Mouse (Mus musculus): Measurements from ENCODE around the gene Naaladl2. TPM values are rescaled to one million over a fixed set of nuclear protein-coding genes. Genes with fewer than 3 reads are reported as not detected.

Gene Naaladl2
- total RNA-seq, 1 experiment, result under 0.01 TPM

DNA sequence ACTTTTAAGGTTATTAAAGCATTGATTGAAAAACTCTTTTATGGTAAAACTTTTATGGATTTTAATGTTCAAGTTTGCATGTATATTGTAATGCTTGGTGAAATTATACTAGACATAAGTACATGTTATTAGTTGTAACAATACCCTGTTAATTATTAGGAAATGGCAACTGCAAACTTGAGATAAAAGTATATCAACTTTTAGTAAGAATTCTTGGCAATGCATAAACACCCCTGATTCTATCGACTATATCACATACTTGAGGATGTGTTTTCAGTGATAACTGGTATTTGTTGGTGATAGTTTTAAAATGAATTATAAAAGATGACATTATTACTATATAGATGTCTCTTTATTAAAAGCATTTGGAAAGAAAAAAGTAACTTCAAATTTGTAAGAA lies 1017.9 kb downstream of the Naaladl2 start:
- no peak for DNase-seq (ENCODE audit: low read depth, low spot score)
- no peak for TF ChIP-seq MAFK (IDR thresholded peaks at IDR 0.05; ENCODE audit: insufficient read depth, low read depth, low read length)
- TF ChIP-seq CHD2 (IDR thresholded peaks at IDR 0.05; ENCODE audit: low read depth, low read length), result no peak
- TF ChIP-seq ZC3H11A (IDR thresholded peaks at IDR 0.05; ENCODE audit: borderline replicate concordance, low read depth, low read length), result no peak
- TF ChIP-seq HCFC1 (IDR thresholded peaks at IDR 0.05; ENCODE audit: borderline replicate concordance, insufficient read depth, low read length), result no peak
- no peak for TF ChIP-seq ZNF384 (IDR thresholded peaks at IDR 0.05; ENCODE audit: low read depth, low read length)
- no peaks in the 10 kb centered on the region for H3K36me3 ChIP-seq (ENCODE audit: control insufficient read depth, insufficient read depth, low read length, poor library complexity, severe bottlenecking)
- H3K9me3 ChIP-seq (ENCODE audit: control insufficient read depth, insufficient read depth, low read depth, low read length), result no peaks in the 10 kb centered on the region
- H3K9ac ChIP-seq (ENCODE audit: insufficient read depth, low read depth, low read length, poor library complexity, severe bottlenecking), result no peak overlapping the region
- in situ Hi-C loops (cut with MboI; ENCODE audit: low sequenced_read_pairs in 2 of 2, unreplicated experiment in 2 of 2), result no loop called here
- no peaks in the 10 kb centered on the region for H3K4me1 ChIP-seq (ENCODE audit: control insufficient read depth in 2 of 2, insufficient read depth in 2 of 2, low read length in 2 of 2, poor library complexity in 1 of 2)
- no peak overlapping the region for H3K4me3 ChIP-seq (ENCODE audit: insufficient read depth in 1 of 2, low read depth in 1 of 2, low read length in 2 of 2, poor library complexity in 1 of 2, severe bottlenecking in 1 of 2)
- no peak overlapping the region for H3K27ac ChIP-seq (ENCODE audit: insufficient read depth, low read depth, low read length, poor library complexity, severe bottlenecking)

DNA sequence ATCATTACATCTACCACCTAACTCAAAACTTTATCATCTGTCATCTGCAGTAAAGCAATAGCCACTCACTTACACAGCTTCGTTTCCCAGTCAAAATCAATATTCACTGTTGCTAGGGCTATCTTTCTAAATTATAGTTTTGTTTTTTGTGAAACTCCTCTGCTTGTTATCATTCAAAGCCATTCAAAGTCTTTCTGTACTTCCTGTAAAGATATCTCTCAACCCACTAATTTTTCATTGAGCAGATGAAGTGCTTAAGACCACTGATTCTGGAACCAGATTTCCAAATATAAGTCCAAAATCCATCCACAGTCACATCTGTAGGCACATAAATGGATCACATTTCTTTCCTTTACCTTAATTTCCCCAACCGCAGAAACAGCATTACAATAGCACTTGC lies 1020.0 kb downstream of the Naaladl2 start:
- Histone ChIP-seq H3K4me3 (ENCODE audit: insufficient read depth in 1 of 2, low read depth in 1 of 2, low read length in 2 of 2, poor library complexity in 1 of 2, severe bottlenecking in 1 of 2) (no peak overlapping the region), H3K9me3 (ENCODE audit: control insufficient read depth, insufficient read depth, low read depth, low read length) (no peaks in the 10 kb centered on the region), H3K27ac (ENCODE audit: insufficient read depth, low read depth, low read length, poor library complexity, severe bottlenecking) (no peak overlapping the region), H3K4me1 (ENCODE audit: control insufficient read depth in 2 of 2, insufficient read depth in 2 of 2, low read length in 2 of 2, poor library complexity in 1 of 2) (no peaks in the 10 kb centered on the region), H3K9ac (ENCODE audit: insufficient read depth, low read depth, low read length, poor library complexity, severe bottlenecking) (no peak overlapping the region), H3K36me3 (ENCODE audit: control insufficient read depth, insufficient read depth, low read length, poor library complexity, severe bottlenecking) (no peaks in the 10 kb centered on the region)
- no peak for TF ChIP-seq ZNF384 (IDR thresholded peaks at IDR 0.05; ENCODE audit: low read depth, low read length)
- TF ChIP-seq HCFC1 (IDR thresholded peaks at IDR 0.05; ENCODE audit: borderline replicate concordance, insufficient read depth, low read length), result no peak
- TF ChIP-seq ZC3H11A (IDR thresholded peaks at IDR 0.05; ENCODE audit: borderline replicate concordance, low read depth, low read length), result no peak
- no peak for TF ChIP-seq CHD2 (IDR thresholded peaks at IDR 0.05; ENCODE audit: low read depth, low read length)
- TF ChIP-seq MAFK (IDR thresholded peaks at IDR 0.05; ENCODE audit: insufficient read depth, low read depth, low read length), result no peak
- DNase-seq (ENCODE audit: low read depth, low spot score), result no peak
- in situ Hi-C loops (cut with MboI; ENCODE audit: low sequenced_read_pairs in 2 of 2, unreplicated experiment in 2 of 2), result no loop called here

DNA sequence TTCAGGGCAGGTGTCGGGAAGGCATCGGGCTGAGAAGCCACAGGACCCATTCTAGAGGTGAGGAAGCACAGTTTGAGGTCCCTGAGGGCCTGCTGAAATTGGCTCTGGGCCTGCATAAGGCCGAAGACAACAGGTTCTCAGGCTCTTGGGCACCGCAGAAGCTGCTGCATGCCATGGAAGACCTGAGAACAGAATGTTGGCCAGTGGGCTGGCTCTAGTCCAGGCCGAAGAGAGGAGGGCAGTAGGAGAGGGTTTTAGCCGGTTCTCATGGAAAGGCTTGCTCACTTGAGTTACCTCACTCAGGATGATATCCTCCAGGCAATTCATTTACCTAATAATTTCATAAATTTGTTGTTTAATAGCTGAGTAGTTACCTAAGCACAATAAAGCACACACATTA lies 1025.9 kb downstream of the Naaladl2 start:
- TF ChIP-seq MAFK (IDR thresholded peaks at IDR 0.05; ENCODE audit: insufficient read depth, low read depth, low read length) (no peak), CHD2 (IDR thresholded peaks at IDR 0.05; ENCODE audit: low read depth, low read length) (no peak), HCFC1 (IDR thresholded peaks at IDR 0.05; ENCODE audit: borderline replicate concordance, insufficient read depth, low read length) (no peak), ZC3H11A (IDR thresholded peaks at IDR 0.05; ENCODE audit: borderline replicate concordance, low read depth, low read length) (no peak), ZNF384 (IDR thresholded peaks at IDR 0.05; ENCODE audit: low read depth, low read length) (no peak)
- Histone ChIP-seq H3K27ac (ENCODE audit: insufficient read depth, low read depth, low read length, poor library complexity, severe bottlenecking) (no peak overlapping the region), H3K4me1 (ENCODE audit: control insufficient read depth in 2 of 2, insufficient read depth in 2 of 2, low read length in 2 of 2, poor library complexity in 1 of 2) (no peaks in the 10 kb centered on the region), H3K36me3 (ENCODE audit: control insufficient read depth, insufficient read depth, low read length, poor library complexity, severe bottlenecking) (no peaks in the 10 kb centered on the region), H3K9me3 (ENCODE audit: control insufficient read depth, insufficient read depth, low read depth, low read length) (no peaks in the 10 kb centered on the region), H3K4me3 (ENCODE audit: insufficient read depth in 1 of 2, low read depth in 1 of 2, low read length in 2 of 2, poor library complexity in 1 of 2, severe bottlenecking in 1 of 2) (no peak overlapping the region), H3K9ac (ENCODE audit: insufficient read depth, low read depth, low read length, poor library complexity, severe bottlenecking) (no peak overlapping the region)
- DNase-seq (ENCODE audit: low read depth, low spot score), result no peak
- in situ Hi-C loops (cut with MboI; ENCODE audit: low sequenced_read_pairs in 2 of 2, unreplicated experiment in 2 of 2), result no loop called here

DNA sequence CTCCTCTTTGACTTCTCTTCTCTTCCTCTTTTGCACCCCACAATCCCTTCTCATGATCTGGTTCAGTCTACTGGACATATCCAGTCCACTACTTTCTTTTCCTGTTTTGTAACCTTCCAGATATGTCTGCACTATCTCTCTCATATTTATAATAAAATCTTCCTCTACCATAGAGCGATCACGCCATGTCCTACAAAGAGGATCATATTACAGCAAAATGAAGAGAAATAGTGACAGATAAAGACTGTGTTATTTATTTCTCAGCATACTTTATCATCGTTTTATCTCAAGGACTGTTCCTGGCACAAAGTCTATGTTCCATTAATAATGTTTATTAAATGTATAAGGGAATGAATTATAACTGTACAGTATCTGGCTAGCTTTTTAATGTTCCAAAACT lies 1029.2 kb downstream of the Naaladl2 start:
- Histone ChIP-seq H3K4me3 (ENCODE audit: insufficient read depth in 1 of 2, low read depth in 1 of 2, low read length in 2 of 2, poor library complexity in 1 of 2, severe bottlenecking in 1 of 2) (no peak overlapping the region), H3K9me3 (ENCODE audit: control insufficient read depth, insufficient read depth, low read depth, low read length) (no peaks in the 10 kb centered on the region), H3K27ac (ENCODE audit: insufficient read depth, low read depth, low read length, poor library complexity, severe bottlenecking) (no peak overlapping the region), H3K9ac (ENCODE audit: insufficient read depth, low read depth, low read length, poor library complexity, severe bottlenecking) (no peak overlapping the region), H3K4me1 (ENCODE audit: control insufficient read depth in 2 of 2, insufficient read depth in 2 of 2, low read length in 2 of 2, poor library complexity in 1 of 2) (no peaks in the 10 kb centered on the region), H3K36me3 (ENCODE audit: control insufficient read depth, insufficient read depth, low read length, poor library complexity, severe bottlenecking) (no peaks in the 10 kb centered on the region)
- TF ChIP-seq ZC3H11A (IDR thresholded peaks at IDR 0.05; ENCODE audit: borderline replicate concordance, low read depth, low read length), result no peak
- no peak for TF ChIP-seq HCFC1 (IDR thresholded peaks at IDR 0.05; ENCODE audit: borderline replicate concordance, insufficient read depth, low read length)
- TF ChIP-seq CHD2 (IDR thresholded peaks at IDR 0.05; ENCODE audit: low read depth, low read length), result no peak
- no peak for TF ChIP-seq MAFK (IDR thresholded peaks at IDR 0.05; ENCODE audit: insufficient read depth, low read depth, low read length)
- no peak for TF ChIP-seq ZNF384 (IDR thresholded peaks at IDR 0.05; ENCODE audit: low read depth, low read length)
- DNase-seq (ENCODE audit: low read depth, low spot score), result no peak
- in situ Hi-C loops (cut with MboI; ENCODE audit: low sequenced_read_pairs in 2 of 2, unreplicated experiment in 2 of 2), result no loop called here

DNA sequence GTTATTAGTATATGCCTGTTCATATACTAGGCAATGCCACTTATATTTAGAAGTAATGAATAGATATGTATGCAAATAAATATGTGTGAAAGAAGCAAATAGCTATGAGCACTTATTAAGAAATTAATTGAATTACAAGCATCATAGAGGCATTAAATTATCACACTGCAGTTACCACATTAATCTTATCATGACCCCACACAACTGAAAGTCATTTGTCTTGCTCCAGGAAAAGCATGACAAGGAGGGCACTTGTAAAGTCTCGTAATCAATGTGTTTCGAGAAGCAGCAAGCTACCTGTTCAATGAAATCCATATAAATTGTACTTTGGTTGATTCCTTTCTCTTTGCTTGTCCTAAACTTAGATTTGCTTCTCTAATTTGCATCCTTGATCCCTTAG lies 1030.7 kb downstream of the Naaladl2 start:
- Histone ChIP-seq H3K9me3 (ENCODE audit: control insufficient read depth, insufficient read depth, low read depth, low read length) (no peaks in the 10 kb centered on the region), H3K4me3 (ENCODE audit: insufficient read depth in 1 of 2, low read depth in 1 of 2, low read length in 2 of 2, poor library complexity in 1 of 2, severe bottlenecking in 1 of 2) (no peak overlapping the region), H3K27ac (ENCODE audit: insufficient read depth, low read depth, low read length, poor library complexity, severe bottlenecking) (no peak overlapping the region), H3K36me3 (ENCODE audit: control insufficient read depth, insufficient read depth, low read length, poor library complexity, severe bottlenecking) (no peaks in the 10 kb centered on the region), H3K9ac (ENCODE audit: insufficient read depth, low read depth, low read length, poor library complexity, severe bottlenecking) (no peak overlapping the region), H3K4me1 (ENCODE audit: control insufficient read depth in 2 of 2, insufficient read depth in 2 of 2, low read length in 2 of 2, poor library complexity in 1 of 2) (no peaks in the 10 kb centered on the region)
- TF ChIP-seq CHD2 (IDR thresholded peaks at IDR 0.05; ENCODE audit: low read depth, low read length) (no peak), HCFC1 (IDR thresholded peaks at IDR 0.05; ENCODE audit: borderline replicate concordance, insufficient read depth, low read length) (no peak), MAFK (IDR thresholded peaks at IDR 0.05; ENCODE audit: insufficient read depth, low read depth, low read length) (no peak), ZNF384 (IDR thresholded peaks at IDR 0.05; ENCODE audit: low read depth, low read length) (no peak), ZC3H11A (IDR thresholded peaks at IDR 0.05; ENCODE audit: borderline replicate concordance, low read depth, low read length) (no peak)
- in situ Hi-C loops (cut with MboI; ENCODE audit: low sequenced_read_pairs in 2 of 2, unreplicated experiment in 2 of 2), result no loop called here
- DNase-seq (ENCODE audit: low read depth, low spot score), result no peak
